Mouse (Mus musculus) adrenal gland, adult 18-20 months (tissue): Measurements from ENCODE around the gene Zfp758. TPM values are rescaled to one million over a fixed set of nuclear protein-coding genes. Genes with fewer than 3 reads are reported as not detected.
A peak's percentile ranks its signal among the peaks of the same experiment; 100 is the strongest.
"Not testable (repeated sequence)": the region's sequence is repeated elsewhere in the genome, so short reads cannot be mapped to it uniquely, and the experiment has no call there.

ENCODE experiments used
- DNase-seq, 2 experiments: peaks; one replicate each; pipeline ENCODE4 v3.0.0; 2021 to 2022; ENCODE audit warnings: low spot score in 2 of 2
- long read RNA-seq, 2 experiments: library from polyadenylated mRNA; stranded (forward); transcript quantifications; one replicate each; pipeline ENCODE4 v2.0.0; 2021
- total RNA-seq, 2 experiments: library from RNA; stranded (reverse); gene quantifications; 1 replicate in 1 of 2; 2 replicates in 1 of 2; pipeline ENCODE4 v1.2.3; 2021

Gene Zfp758
- 10 to 100 TPM in 1 of 2 experiments, 1 to 10 TPM in 1; 9.2 to 10.6 TPM for total RNA-seq
- long read RNA-seq, experiment 1, partial matches to known transcripts = 1 of 7 reads
- long read RNA-seq, experiment 1, other reads (novel, unspliced or antisense) = 1 of 7 reads
- long read RNA-seq, experiment 2, transcript Zfp758-202 (4 exons, 2,973 nt) = major isoform, 7 of 12 reads
- long read RNA-seq, experiment 2, partial matches to known transcripts = 0 of 12 reads
- long read RNA-seq, experiment 2, other reads (novel, unspliced or antisense) = 3 of 12 reads

GRCm38 (mm10) chr17:22361101-22361781 lies at the start of gene Zfp758, which contains the start of gene Zfp944:
Gene Zfp758 (plus strand): TSS chr17:22361453.
Gene Zfp944 (minus strand): TSS chr17:22361400.
- peak; percentile 42 to 55 for DNase-seq

GRCm38 (mm10) chr17:22314219-22314618 lies 47.0 kb upstream of the Zfp758 start:
- not testable (repeated sequence) for DNase-seq

- DNase-seq = peak; percentile 71 to 73
Measured at GRCm38 (mm10) chr17:22314730-22315226, 46.5 kb upstream of the Zfp758 start, which contains the start of gene CT030661.1. Gene CT030661.1 (minus strand): TSS chr17:22314837.

GRCm38 (mm10) chr17:22315247-22315646 lies 46.0 kb upstream of the Zfp758 start:
- not testable (repeated sequence) for DNase-seq

- DNase-seq = no peak
Measured at GRCm38 (mm10) chr17:22352794-22353193, 8.5 kb upstream of the Zfp758 start.

- no peak for DNase-seq
Measured at GRCm38 (mm10) chr17:22360572-22360971, 681 bp upstream of the Zfp758 start.

GRCm38 (mm10) chr17:22363895-22364294 lies 2.6 kb downstream of the Zfp758 start:
- no peak for DNase-seq

GRCm38 (mm10) chr17:22410756-22411155 lies 49.5 kb downstream of the Zfp758 start:
- DNase-seq = peak in 1 of 2 experiments; percentile 24

GRCm38 (mm10) chr17:22417510-22417909 lies 56.3 kb downstream of the Zfp758 start:
- peak; percentile 47 to 64 for DNase-seq

- peak; percentile 73 to 79 for DNase-seq
Measured at GRCm38 (mm10) chr17:22423952-22424617, 62.8 kb downstream of the Zfp758 start, which contains the start of gene Zfp946. Gene Zfp946 (plus strand): TSS chr17:22424222.

GRCm38 (mm10) chr17:22424636-22425354 lies 63.5 kb downstream of the Zfp758 start:
- DNase-seq = no peak

Other genes with a start within 250 kb of the Zfp758 start
- gene Zfp947, start 195.3 kb upstream of the Zfp758 start, total RNA-seq = under 1 TPM; 0.83 TPM
- 1 to 10 TPM; 3.1 to 3.3 TPM for gene Zfp994, start 135.8 kb upstream of the Zfp758 start, total RNA-seq
- gene CT030661.1, start 46.6 kb upstream of the Zfp758 start, total RNA-seq = 1 to 10 TPM; 8.5 to 8.7 TPM
- 1 to 10 TPM; 5.0 to 6.2 TPM for gene Zfp944, start 53 bp upstream of the Zfp758 start, total RNA-seq
- 1 to 10 TPM; 6.1 to 6.3 TPM for gene Zfp946, start 62.8 kb downstream of the Zfp758 start, total RNA-seq
- gene Vmn2r111, start 212.0 kb downstream of the Zfp758 start, total RNA-seq = not detected
- not detected for gene Vmn2r112, start 239.5 kb downstream of the Zfp758 start, total RNA-seq